Mouse (Mus musculus) intestine, postnatal 0 days (tissue): Measurements from ENCODE around the gene Braf. TPM values are rescaled to one million over a fixed set of nuclear protein-coding genes. Genes with fewer than 3 reads are reported as not detected.

Experiments used
- ATAC-seq: fragments of 200-750 bp; cut with Nextera tagmentation; 2 replicates; pipeline ENCODE4 v1.8.0; 2017; ENCODE audit warnings: mild to moderate bottlenecking, moderate TSS enrichment, moderate library complexity
- H3K27ac ChIP-seq: fragments of 300-500 bp; sonication (generic); 2 replicates; pipeline ENCODE4 v1.5.1; 2014; ENCODE audit warnings: mild to moderate bottlenecking, low read depth, low read length, moderate library complexity
- H3K27me3 ChIP-seq: fragments of 300-500 bp; sonication (generic); replicated peaks from 2 replicates; pipeline ENCODE4 v1.6.1; 2014; ENCODE audit warnings: low read length, mixed read lengths; ENCODE audit not compliant: control insufficient read depth, insufficient read depth
- H3K36me3 ChIP-seq: fragments of 300-500 bp; sonication (generic); 2 replicates; pipeline ENCODE4 v1.6.1; 2014; ENCODE audit warnings: mild to moderate bottlenecking, moderate library complexity; ENCODE audit not compliant: control insufficient read depth, insufficient read depth
- H3K4me1 ChIP-seq: fragments of 300-500 bp; sonication (generic); replicated peaks from 2 replicates; pipeline ENCODE4 v1.6.1; 2014; ENCODE audit warnings: antibody characterized with exemption, low read length, mixed read lengths; ENCODE audit not compliant: control insufficient read depth, insufficient read depth
- H3K4me2 ChIP-seq: fragments of 300-500 bp; sonication (generic); replicated peaks from 2 replicates; pipeline ENCODE4 v1.6.1; 2014; ENCODE audit warnings: low read depth, mild to moderate bottlenecking, moderate library complexity
- H3K4me3 ChIP-seq: fragments of 300-500 bp; sonication (generic); 2 replicates; pipeline ENCODE4 v1.5.1; 2014; ENCODE audit warnings: low read depth, low read length
- H3K9ac ChIP-seq: fragments of 300-500 bp; sonication (generic); 2 replicates; pipeline ENCODE4 v1.6.1; 2014; ENCODE audit warnings: mild to moderate bottlenecking, low read depth, low read length
- H3K9me3 ChIP-seq: fragments of 300-500 bp; sonication (generic); 2 replicates; pipeline ENCODE4 v1.6.1; 2016; ENCODE audit warnings: mixed run types; ENCODE audit not compliant: control insufficient read depth
- CTCF ChIP-seq: sonication (generic); IDR thresholded peaks from 2 replicates; pipeline ENCODE4 v1.5.1; 2016; ENCODE audit warnings: low read depth, mild to moderate bottlenecking, control low read depth, antibody characterized with exemption, moderate library complexity
- WGBS: fragments of 180-500 bp; shearing (Covaris S2); extraction: QIAGEN DNeasy Blood & Tissue Kit; methylation state at CpG from one replicate; pipeline ENCODE4 v1.1.7; 2014; 5-methylcytosine and 5-hydroxymethylcytosine counted together
- polyA plus RNA-seq: library from polyadenylated mRNA; unstranded; fragments of >200 nt; fragmentation: Nextera tagmentation; extraction: Ambion mirVana; gene quantifications from 2 replicates; pipeline ENCODE4 v1.2.1, GENCODE M21; 2015

Braf gene
- polyA plus RNA-seq, 1 experiment from 2014 or later: 4.3 TPM

DNA sequence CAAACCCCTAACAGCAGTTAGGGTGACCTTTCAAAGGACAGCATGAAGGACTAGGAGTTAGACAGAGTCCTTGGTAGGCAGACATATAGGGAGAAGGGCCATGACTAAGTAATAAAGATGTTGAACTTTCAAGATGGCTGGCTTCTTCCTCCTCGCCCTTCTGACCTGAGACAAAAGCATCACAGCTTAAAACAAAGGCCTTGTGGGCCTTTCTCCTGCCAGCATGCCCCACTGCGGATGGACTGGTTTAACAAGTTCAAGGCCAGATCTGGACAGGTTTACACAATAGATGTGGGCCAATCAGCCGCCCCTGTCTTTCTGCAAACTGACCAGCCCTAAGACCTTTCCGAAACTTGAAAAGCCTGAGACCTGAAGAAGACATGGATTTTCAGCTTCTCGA, 2.8 kb upstream of the Braf start:
- 77% methylated on average over 5 of the region's 5 CpGs for WGBS
- H3K4me3 ChIP-seq: no peak overlapping the region
- no peaks in the 10 kb centered on the region for H3K27me3 ChIP-seq

DNA sequence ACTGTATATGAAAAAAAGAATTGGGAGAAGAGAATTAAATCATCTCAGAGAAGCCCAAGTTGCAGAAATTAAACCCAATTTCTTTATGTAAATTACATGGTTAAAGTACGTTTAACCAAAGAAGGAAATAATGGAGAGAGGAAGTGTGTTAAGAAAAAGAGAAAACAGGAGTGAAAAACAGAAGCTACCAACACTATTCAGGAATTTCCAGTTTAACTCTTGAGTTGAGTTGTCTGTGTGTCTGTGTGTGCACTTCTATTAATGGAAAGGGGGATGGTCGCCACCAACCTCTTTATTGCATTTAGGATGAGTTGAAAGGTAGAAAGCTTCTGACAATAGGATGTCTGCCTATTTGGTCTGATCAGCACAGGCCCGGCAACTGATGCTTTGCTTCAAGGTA, 886 bp upstream of the Braf start:
- Histone ChIP-seq H3K4me2 (no peak overlapping the region), H3K27ac (no peak overlapping the region), H3K9me3 (no peaks in the 10 kb centered on the region), H3K27me3 (no peaks in the 10 kb centered on the region), H3K36me3 (no peaks in the 10 kb centered on the region), H3K9ac (no peak overlapping the region), H3K4me1 (no peaks in the 10 kb centered on the region), H3K4me3 (no peak overlapping the region)
- no peak for TF ChIP-seq CTCF
- 81% methylated on average over 3 of the region's 3 CpGs for WGBS
- no peak for ATAC-seq

More for the DNA sequence above, 2.8 kb upstream of the Braf start:
- no peaks in the 10 kb centered on the region for H3K4me1 ChIP-seq
- ATAC-seq: no peak
- H3K36me3 ChIP-seq: no peaks in the 10 kb centered on the region
- no peak overlapping the region for H3K4me2 ChIP-seq
- no peak overlapping the region for H3K27ac ChIP-seq
- H3K9ac ChIP-seq: no peak overlapping the region
- H3K9me3 ChIP-seq: no peaks in the 10 kb centered on the region
- no peak for TF ChIP-seq CTCF

DNA sequence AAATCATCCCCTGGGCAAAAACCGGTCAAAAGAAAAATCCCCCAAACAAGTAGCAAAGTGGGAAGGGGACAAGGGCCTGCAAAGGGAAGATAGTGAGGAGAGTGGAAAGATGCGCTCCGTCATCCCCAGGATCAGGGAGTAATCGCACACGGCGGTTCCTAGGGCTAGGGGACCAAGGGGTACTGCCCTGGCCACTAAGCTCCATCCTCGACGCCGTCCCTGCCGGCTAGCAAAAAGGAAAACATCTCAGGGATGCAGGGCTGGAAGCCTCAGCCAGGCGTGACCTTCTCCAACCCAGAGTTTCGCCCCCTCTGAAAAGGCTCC, 759 bp downstream of the Braf start:
- no peaks in the 10 kb centered on the region for H3K4me1 ChIP-seq
- H3K27ac ChIP-seq: peak overlapping the region; percentile 95
- H3K9ac ChIP-seq: peak overlapping the region; percentile 95
- H3K9me3 ChIP-seq: no peaks in the 10 kb centered on the region
- peak overlapping the region; percentile 95 for H3K4me3 ChIP-seq
- peak overlapping the region; percentile 93 for H3K4me2 ChIP-seq
- ATAC-seq: peak; percentile 23; the same call in 1 of the 2 replicates
- no peaks in the 10 kb centered on the region for H3K36me3 ChIP-seq
- WGBS: 0% methylated on average over 12 of the region's 12 CpGs
- no peak for TF ChIP-seq CTCF
- H3K27me3 ChIP-seq: no peaks in the 10 kb centered on the region

DNA sequence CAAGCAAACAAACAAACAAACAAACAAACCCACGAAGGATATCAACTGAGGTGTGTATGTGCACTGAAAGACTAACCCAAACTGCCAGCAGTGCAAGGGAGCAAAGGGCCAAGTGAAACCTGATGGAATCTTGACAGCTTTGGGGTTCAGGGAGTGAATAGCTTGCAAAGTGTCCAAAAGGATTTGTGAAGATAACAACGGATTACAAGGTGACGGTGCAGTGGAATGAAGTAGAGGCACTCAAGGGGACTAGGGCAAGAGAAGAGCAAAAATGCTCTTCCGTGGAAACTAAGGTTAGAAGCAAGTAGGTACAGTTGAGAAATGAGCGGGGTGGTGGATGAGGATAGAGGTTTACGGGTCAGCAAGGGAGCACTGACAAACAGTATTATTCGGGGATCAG, 1.2 kb downstream of the Braf start:
- 3% methylated on average over 7 of the region's 7 CpGs for WGBS
- H3K36me3 ChIP-seq: no peaks in the 10 kb centered on the region
- H3K9me3 ChIP-seq: no peaks in the 10 kb centered on the region
- TF ChIP-seq CTCF: no peak
- peak overlapping the region; percentile 95 for H3K9ac ChIP-seq
- H3K27ac ChIP-seq: no peak overlapping the region
- H3K4me1 ChIP-seq: no peaks in the 10 kb centered on the region
- ATAC-seq: no peak
- H3K4me2 ChIP-seq: peak overlapping the region; percentile 93
- no peaks in the 10 kb centered on the region for H3K27me3 ChIP-seq
- H3K4me3 ChIP-seq: peak overlapping the region; percentile 95

DNA sequence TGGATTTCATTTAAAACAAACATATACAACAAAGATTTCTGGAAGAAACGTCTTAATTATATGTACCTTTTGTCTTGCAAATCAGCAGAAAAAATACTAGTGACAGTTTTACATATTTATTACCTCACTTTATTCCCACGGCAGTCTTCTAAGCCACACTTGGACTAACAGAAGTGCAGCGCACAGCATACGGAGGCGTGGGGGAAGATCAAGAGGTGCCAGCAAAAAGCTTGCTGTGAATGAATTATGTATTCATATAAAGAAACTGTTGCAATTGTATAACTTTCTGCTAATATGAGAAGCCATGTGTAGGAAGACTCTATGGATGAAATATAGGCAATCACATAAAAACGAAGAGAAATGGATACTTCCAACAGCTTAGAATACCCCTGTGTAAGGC, 6.7 kb downstream of the Braf start:
- Histone ChIP-seq H3K36me3 (no peaks in the 10 kb centered on the region), H3K27ac (no peak overlapping the region), H3K4me2 (no peak overlapping the region), H3K9me3 (no peaks in the 10 kb centered on the region), H3K27me3 (no peaks in the 10 kb centered on the region), H3K4me1 (no peaks in the 10 kb centered on the region), H3K9ac (no peak overlapping the region), H3K4me3 (no peak overlapping the region)
- no peak for TF ChIP-seq CTCF
- 72% methylated on average over 6 of the region's 6 CpGs for WGBS
- ATAC-seq: no peak

DNA sequence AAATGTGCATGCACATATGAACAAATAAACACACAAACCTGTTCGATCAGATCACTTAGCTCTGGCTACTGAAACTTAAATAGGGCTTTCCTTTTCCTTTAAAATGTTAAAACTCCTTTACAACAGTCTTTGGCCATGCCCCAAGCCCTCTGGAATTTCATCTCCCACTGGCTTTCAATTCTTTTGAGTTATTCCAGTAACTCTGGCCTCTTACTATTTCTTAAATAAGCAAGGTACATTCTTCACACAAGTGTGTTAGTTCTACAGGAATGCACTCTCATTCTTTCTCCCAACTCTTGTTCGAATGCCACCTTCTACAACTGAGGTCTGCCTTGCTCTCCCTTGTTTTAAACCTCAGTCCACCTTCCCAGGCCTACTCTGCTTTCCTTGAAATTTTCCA, 8.2 kb downstream of the Braf start:
- Histone ChIP-seq H3K4me1 (no peaks in the 10 kb centered on the region), H3K27me3 (no peaks in the 10 kb centered on the region), H3K4me2 (no peak overlapping the region), H3K9me3 (no peaks in the 10 kb centered on the region), H3K36me3 (no peaks in the 10 kb centered on the region), H3K4me3 (no peak overlapping the region), H3K27ac (no peak overlapping the region), H3K9ac (no peak overlapping the region)
- ATAC-seq: no peak
- 83% methylated on average over 2 of the region's 2 CpGs for WGBS
- no peak for TF ChIP-seq CTCF

DNA sequence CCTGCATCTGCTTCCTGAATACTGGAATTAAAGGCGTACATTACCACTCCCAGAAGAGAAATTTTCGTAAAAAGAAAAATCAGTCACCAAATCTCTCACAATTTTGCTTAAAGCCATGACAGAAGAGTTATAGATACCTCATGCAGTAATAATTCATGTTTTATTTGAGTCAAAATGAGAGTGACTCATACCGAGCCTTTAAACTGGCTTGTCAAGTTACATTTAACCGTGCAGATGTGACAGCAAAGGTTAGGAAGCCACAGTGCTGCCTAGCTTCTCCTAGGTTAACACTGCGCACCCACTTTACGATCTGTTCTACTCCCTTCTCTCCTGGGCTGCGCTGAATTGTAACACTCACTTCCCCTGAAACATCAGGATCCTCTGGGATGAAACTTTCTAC, 10.9 kb downstream of the Braf start:
- Histone ChIP-seq H3K9ac (no peak overlapping the region), H3K4me1 (no peaks in the 10 kb centered on the region), H3K4me2 (no peak overlapping the region), H3K27ac (no peak overlapping the region), H3K4me3 (no peak overlapping the region), H3K27me3 (no peaks in the 10 kb centered on the region), H3K9me3 (no peaks in the 10 kb centered on the region), H3K36me3 (no peaks in the 10 kb centered on the region)
- WGBS: 72% methylated on average over 7 of the region's 7 CpGs
- no peak for TF ChIP-seq CTCF
- no peak for ATAC-seq
